Mouse (Mus musculus): Measurements from ENCODE around the gene Plek2. TPM values are rescaled to one million over a fixed set of nuclear protein-coding genes. Genes with fewer than 3 reads are reported as not detected.
A peak's percentile ranks its signal among the peaks of the same experiment; 100 is the strongest.

Gene Plek2
- polyA plus RNA-seq, 1 experiment from 2014 or later, result 46.1 TPM

DNA sequence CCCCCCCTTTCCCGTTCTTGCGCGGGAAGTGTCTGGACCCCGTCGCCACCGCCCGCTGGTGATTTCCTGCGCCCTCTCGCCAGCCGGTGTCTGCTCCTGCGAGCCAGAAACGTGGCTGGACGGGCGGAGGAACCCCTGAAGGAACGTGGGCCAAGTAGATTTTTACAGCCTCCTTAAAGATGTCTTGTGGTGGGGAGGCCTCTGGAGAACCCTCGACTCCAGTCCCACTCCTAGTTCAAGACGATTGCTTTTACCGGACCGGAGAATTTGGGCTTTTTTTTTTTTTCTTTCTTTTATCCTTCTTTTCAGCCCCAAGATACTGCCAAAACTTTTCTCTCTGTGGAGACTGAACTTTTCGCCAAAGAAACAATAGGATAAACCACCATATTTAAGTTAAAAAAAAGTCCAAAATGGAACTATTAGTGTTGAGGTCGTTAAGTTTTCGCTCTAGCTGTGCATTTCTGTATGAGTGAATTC is 44.5 kb downstream of the Plek2 start:
- WGBS (ENCODE audit: insufficient replicate concordance), result under 1% methylated on average over 22 of the region's 22 CpGs
- no peaks in the 10 kb centered on the region for H3K27me3 ChIP-seq
- ATAC-seq (ENCODE audit: insufficient read depth), result peak; percentile 33
- peaks cover 14% of the 10 kb centered on the region for H3K36me3 ChIP-seq (replicated peaks)
- peak overlapping the region; percentile 92 for H3K4me3 ChIP-seq (replicated peaks)
- peaks cover 41% of the 10 kb centered on the region for H3K4me1 ChIP-seq (replicated peaks)
- H3K27ac ChIP-seq (replicated peaks), result peak overlapping the region; percentile 92
- peak overlapping the region; percentile 81 for H3K4me2 ChIP-seq
- H3K9ac ChIP-seq, result peak overlapping the region; percentile 87
- no peaks in the 10 kb centered on the region for H3K9me3 ChIP-seq (replicated peaks)

DNA sequence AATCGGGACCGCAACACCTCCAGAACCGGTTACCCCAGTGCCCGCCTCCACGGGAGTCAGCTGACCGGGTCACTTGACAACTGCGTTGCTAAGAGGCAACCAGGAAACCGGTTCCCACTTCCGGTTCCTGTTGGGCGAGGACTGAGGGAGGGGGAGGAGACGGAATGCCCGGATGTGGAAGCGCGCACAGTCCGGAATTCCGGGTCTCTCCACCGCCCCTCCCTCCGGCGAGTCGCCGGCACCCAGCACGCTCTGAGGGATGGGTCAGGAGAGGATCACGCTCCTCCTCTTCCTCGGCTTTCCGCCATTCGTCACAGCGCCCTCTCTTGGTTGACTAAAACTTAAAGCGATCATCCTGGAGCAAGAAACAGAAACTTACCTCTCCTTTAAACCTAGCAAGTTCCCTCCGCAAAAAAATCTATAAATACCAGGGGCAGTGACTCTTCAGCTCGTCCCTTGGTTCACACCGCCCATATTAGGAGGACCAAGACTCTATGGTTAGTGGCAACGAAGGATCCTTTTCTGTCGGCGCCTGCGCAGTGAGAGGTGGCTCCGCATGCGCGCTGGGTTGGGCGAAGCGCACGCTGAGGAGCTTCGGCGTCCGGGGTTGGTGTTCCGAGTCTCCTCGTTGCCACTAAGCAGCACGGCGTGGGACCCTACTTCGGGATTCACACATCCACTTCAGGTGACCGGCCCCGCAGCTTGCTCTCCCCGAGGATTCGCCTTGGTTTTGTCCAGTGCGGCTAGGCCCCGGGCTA is 45.1 kb downstream of the Plek2 start, which contains the start of the genes Atp6v1d and Eif2s1:
Gene Atp6v1d (minus strand): TSS at position 143 of the 758 bp plus-strand sequence.
Gene Eif2s1 (plus strand): TSS at position 324 of the 758 bp plus-strand sequence.
- H3K4me2 ChIP-seq, result peak within 1 kb of the TSS; percentile 81
- H3K4me1 ChIP-seq (replicated peaks), result peaks cover 41% of the 10 kb centered on the region
- H3K9ac ChIP-seq, result peak within 1 kb of the TSS; percentile 87
- H3K27me3 ChIP-seq, result no peaks in the 10 kb centered on the region
- no peaks in the 10 kb centered on the region for H3K9me3 ChIP-seq (replicated peaks)
- H3K36me3 ChIP-seq (replicated peaks), result peaks cover 9% of the 10 kb centered on the region
- under 1% methylated on average over 55 of the region's 55 CpGs for WGBS (ENCODE audit: insufficient replicate concordance)
- ATAC-seq (ENCODE audit: insufficient read depth), result peak; percentile 99
- peak within 1 kb of the TSS; percentile 92 for H3K4me3 ChIP-seq (replicated peaks)
- peak within 1 kb of the TSS; percentile 92 for H3K27ac ChIP-seq (replicated peaks)

DNA sequence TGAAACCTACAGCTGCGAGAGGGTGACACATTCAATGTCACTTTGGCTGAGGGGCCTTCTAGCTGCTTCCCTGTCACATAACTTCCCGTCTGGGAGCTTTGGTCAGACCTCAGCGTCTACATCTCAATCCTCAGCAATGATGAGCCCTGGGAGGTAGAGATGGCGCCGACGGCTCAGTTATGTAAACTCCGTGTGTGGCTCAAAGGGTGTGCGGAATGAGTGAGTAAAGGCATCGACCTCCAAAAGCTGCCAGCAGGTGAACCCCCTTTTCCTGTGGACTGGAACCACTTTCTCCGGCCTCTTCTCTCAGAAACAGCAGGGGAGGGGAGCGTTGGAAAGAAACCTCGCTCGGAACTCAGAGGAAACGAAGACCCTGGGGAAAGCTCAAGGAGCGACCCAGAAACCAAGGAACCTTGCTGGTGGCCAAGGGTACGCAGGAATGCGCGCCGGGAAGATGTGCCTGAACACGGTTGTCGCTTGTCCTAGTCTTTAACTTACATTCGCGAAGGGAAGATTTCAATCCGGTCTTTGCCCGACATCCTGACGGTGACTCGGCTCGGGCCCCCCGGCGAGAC is 45.8 kb downstream of the Plek2 start:
- ATAC-seq (ENCODE audit: insufficient read depth), result no peak; the same call in 1 of the 2 replicates
- Histone ChIP-seq H3K27ac (replicated peaks) (peak overlapping the region; percentile 92), H3K4me2 (peak overlapping the region; percentile 81), H3K27me3 (no peaks in the 10 kb centered on the region), H3K9ac (peak overlapping the region; percentile 87), H3K4me1 (replicated peaks) (peaks cover 41% of the 10 kb centered on the region), H3K9me3 (replicated peaks) (no peaks in the 10 kb centered on the region), H3K36me3 (replicated peaks) (peaks cover 16% of the 10 kb centered on the region), H3K4me3 (replicated peaks) (peak overlapping the region; percentile 92)
- under 1% methylated on average over 30 of the region's 30 CpGs for WGBS (ENCODE audit: insufficient replicate concordance)

DNA sequence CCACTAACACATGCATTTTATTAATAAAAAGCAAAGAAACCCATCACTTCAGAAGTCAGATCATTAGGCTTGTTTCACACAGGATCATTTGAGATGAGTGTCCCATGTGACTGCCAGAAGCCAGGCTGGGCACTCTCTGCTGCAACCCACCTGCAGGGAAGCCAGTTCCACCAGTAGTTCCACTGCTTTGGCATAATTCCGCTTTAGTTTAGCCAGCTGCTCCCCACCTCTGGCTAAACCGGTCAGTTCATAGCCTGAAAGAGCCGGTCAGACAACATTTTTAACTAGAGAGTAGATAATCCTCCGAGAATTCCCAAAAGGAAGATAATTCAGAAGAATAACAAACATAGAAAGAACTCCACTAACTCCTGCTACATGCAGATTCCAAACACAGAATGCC is 58.5 kb downstream of the Plek2 start:
- H3K27me3 ChIP-seq, result no peaks in the 10 kb centered on the region
- 85% methylated on average over 4 of the region's 4 CpGs for WGBS (ENCODE audit: insufficient replicate concordance)
- H3K4me1 ChIP-seq (replicated peaks), result no peaks in the 10 kb centered on the region
- no peak overlapping the region for H3K4me3 ChIP-seq (replicated peaks)
- no peaks in the 10 kb centered on the region for H3K9me3 ChIP-seq (replicated peaks)
- no peak overlapping the region for H3K9ac ChIP-seq
- no peak for ATAC-seq (ENCODE audit: insufficient read depth)
- H3K27ac ChIP-seq (replicated peaks), result no peak overlapping the region
- H3K36me3 ChIP-seq (replicated peaks), result peaks cover 60% of the 10 kb centered on the region
- H3K4me2 ChIP-seq, result no peak overlapping the region

DNA sequence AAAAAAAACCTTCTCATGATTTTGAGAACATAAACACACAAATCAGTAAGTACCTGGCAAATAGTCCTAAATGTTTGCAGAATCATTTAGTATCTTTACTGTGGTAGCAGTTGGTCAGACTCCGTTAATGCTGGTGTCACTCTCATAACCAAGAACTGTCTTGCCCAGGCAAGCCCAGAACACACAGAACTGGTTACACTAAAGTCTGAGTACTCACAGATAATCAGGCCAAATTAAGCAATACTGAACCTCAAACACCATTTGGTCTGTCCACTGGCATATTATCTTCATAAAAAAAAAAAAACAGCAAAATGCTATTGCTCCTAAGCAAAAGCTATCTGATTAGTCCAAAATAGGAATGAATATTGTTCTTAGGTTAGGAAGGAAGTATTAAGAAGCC is 64.3 kb downstream of the Plek2 start:
- H3K9ac ChIP-seq, result no peak overlapping the region
- H3K4me1 ChIP-seq (replicated peaks), result no peaks in the 10 kb centered on the region
- H3K27me3 ChIP-seq, result no peaks in the 10 kb centered on the region
- no peak overlapping the region for H3K27ac ChIP-seq (replicated peaks)
- H3K36me3 ChIP-seq (replicated peaks), result peaks cover 67% of the 10 kb centered on the region
- ATAC-seq (ENCODE audit: insufficient read depth), result no peak
- H3K4me3 ChIP-seq (replicated peaks), result no peak overlapping the region
- no peak overlapping the region for H3K4me2 ChIP-seq
- no peaks in the 10 kb centered on the region for H3K9me3 ChIP-seq (replicated peaks)
- WGBS (ENCODE audit: insufficient replicate concordance), result 94% methylated on average over 1 of the region's 1 CpGs

DNA sequence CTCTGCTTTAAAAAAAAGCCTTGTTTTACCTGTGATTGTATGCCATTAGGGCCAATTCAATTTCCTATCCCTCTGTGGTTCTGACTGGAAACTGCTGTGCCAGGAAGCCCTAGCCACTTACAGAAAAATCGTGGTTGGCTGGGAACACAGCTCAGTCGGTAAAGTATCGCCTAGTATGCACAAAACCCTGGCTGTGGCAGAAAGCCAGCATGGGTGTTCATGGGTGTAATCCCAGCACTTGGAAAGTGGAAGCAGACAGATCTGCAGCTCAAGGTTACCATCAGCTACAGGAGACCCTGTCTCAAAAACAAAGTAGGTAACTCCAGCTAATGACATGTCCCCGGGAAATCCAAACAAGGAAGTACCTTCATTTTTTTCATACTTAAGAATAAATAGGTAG is 66.9 kb downstream of the Plek2 start:
- 68% methylated on average over 4 of the region's 4 CpGs for WGBS (ENCODE audit: insufficient replicate concordance)
- no peak overlapping the region for H3K27ac ChIP-seq (replicated peaks)
- no peak for ATAC-seq (ENCODE audit: insufficient read depth)
- H3K9ac ChIP-seq, result no peak overlapping the region
- H3K4me3 ChIP-seq (replicated peaks), result no peak overlapping the region
- no peaks in the 10 kb centered on the region for H3K4me1 ChIP-seq (replicated peaks)
- no peaks in the 10 kb centered on the region for H3K9me3 ChIP-seq (replicated peaks)
- H3K36me3 ChIP-seq (replicated peaks), result peaks cover 64% of the 10 kb centered on the region
- no peak overlapping the region for H3K4me2 ChIP-seq
- H3K27me3 ChIP-seq, result no peaks in the 10 kb centered on the region

Other genes starting within 250 kb of the Plek2 start
- gene Fam71d, start 215.4 kb downstream of the Plek2 start, polyA plus RNA-seq (2015; fragmentation: Nextera tagmentation; extraction: Ambion mirVana), result not detected in 2 replicates
- 6.9 and 7.9 TPM in 2 replicates for gene Mpp5, start 158.1 kb downstream of the Plek2 start, polyA plus RNA-seq (2015; fragmentation: Nextera tagmentation; extraction: Ambion mirVana)
- gene Atp6v1d, start 45.3 kb downstream of the Plek2 start, polyA plus RNA-seq (2015; fragmentation: Nextera tagmentation; extraction: Ambion mirVana), result 23.8 and 24.4 TPM in 2 replicates
- gene Eif2s1, start 45.1 kb downstream of the Plek2 start, polyA plus RNA-seq (2015; fragmentation: Nextera tagmentation; extraction: Ambion mirVana), result 166 and 171 TPM in 2 replicates
- gene Tmem229b, start 100.7 kb upstream of the Plek2 start, polyA plus RNA-seq (2015; fragmentation: Nextera tagmentation; extraction: Ambion mirVana), result 3.4 and 3.5 TPM in 2 replicates
- gene Plekhh1, start 122.2 kb upstream of the Plek2 start, polyA plus RNA-seq (2015; fragmentation: Nextera tagmentation; extraction: Ambion mirVana), result 0.06 and 0.13 TPM in 2 replicates
- 5.2 and 5.7 TPM in 2 replicates for gene Pigh, start 182.7 kb upstream of the Plek2 start, polyA plus RNA-seq (2015; fragmentation: Nextera tagmentation; extraction: Ambion mirVana)
- gene Arg2, start 223.8 kb upstream of the Plek2 start, polyA plus RNA-seq (2015; fragmentation: Nextera tagmentation; extraction: Ambion mirVana), result 0.06 and 0.18 TPM in 2 replicates

Data from liver, embryonic 15.5 days (tissue).